Mouse (Mus musculus) monocyte, adult 5-6 weeks (primary cell): Measurements from ENCODE around the gene Ippk. TPM values are rescaled to one million over a fixed set of nuclear protein-coding genes. Genes with fewer than 3 reads are reported as not detected.

Source experiments
- ATAC-seq: fragments of 153-309, 156-312 bp; replicated peaks from 2 replicates; pipeline ENCODE4 v1.8.0; 2017; ENCODE audit warnings: mild to moderate bottlenecking; ENCODE audit not compliant: low TSS enrichment, insufficient number of reproducible peaks, severe bottlenecking, poor library complexity, low FRiP score
- total RNA-seq: library from RNA; stranded (forward); fragments of 200-1000, 200-491, 200-594 nt; gene quantifications from 3 replicates; pipeline ENCODE4 v1.2.3, GENCODE M21; 2017

Gene Ippk
- total RNA-seq, 1 experiment from 2014 or later = 8.4 TPM

DNA sequence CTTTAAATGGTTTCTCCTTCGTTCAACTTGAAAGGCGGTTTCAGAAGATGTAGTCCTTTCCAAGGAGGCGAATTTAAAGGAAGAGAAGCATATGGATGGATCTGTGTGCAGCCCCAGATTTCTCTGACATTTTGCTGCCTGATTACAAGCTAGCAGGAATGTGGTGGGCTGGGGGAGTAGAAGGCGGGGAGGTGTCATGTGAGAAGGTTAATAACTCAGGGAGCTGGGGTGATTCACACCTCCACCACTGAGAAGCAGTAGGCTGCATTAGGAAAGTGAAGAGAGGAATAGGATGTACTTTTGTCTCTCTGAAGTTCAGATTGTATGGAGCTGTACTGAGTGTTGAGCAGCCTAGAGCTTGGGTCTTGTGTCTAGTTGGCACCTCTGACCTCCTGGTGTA, 910 bp downstream of the Ippk start:
- ATAC-seq = no peak

DNA sequence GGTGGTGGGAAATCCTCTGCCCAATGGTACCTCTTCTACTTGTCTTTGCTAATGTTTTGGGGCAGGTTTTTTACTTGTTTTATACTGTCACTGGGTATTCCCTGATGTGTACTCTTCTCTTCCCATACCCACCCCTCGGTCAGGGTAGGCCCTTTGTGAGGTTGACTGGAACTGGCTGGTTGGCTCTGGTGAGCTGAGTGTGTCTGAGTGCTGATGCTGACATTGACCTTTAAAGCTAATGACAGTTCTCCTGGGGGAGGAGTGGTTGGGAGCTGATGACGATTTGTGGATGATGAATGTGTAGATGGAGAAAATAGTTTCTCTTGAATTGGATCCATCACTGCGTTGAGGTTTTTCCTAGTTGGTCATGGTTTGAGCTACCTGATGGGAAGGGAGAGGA, 5.7 kb downstream of the Ippk start:
- no peak for ATAC-seq

DNA sequence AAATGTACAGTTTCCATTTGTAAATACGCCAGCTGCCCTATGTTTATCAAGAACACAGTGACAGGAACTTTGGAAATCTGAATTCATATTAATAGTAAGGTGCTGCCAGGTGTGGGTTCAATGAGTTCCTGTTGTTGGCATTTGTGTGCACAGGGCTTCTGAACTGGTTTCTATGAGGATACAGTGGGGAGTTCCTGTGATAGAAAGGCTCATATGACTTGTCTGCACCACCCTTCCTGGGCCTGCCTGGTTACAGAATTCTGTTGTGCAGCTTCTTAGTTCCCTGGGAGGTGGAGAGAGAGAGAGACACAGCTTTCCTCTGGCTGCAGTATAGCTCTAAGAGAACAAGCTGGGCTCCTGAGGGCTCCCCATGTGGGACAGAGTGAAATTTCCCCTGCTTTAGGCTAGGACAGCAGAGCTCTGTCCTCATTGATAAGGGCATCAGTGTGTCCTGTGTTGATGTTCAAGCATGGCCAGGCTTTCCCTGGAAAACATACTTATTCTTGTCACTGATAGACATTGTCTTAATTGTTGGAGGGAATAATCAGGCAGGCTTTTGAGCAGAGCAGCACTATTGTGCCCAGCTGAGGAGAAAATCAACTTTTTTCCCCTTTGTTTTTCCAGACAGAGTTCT, 7.1 kb downstream of the Ippk start:
- ATAC-seq = no peak

DNA sequence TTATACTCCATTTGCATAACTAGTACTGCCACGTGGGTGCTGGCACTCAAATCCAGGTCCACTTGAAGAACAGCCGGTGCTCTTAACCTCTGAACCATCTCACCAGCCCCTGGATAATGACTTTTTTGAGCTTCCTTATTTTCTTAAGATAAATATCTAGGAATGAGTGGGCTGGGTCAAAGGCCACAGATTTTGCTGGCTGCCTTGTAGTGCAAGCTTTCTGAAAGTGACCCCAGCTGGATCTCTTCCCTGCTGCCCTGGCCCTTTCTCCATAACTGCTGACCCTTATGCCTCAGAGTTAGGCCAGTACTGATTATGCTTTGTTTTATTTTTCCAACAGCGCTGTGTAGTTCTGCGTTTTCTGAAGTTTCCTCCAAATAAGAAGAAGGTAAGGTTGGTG, 9.5 kb downstream of the Ippk start:
- ATAC-seq = no peak

DNA sequence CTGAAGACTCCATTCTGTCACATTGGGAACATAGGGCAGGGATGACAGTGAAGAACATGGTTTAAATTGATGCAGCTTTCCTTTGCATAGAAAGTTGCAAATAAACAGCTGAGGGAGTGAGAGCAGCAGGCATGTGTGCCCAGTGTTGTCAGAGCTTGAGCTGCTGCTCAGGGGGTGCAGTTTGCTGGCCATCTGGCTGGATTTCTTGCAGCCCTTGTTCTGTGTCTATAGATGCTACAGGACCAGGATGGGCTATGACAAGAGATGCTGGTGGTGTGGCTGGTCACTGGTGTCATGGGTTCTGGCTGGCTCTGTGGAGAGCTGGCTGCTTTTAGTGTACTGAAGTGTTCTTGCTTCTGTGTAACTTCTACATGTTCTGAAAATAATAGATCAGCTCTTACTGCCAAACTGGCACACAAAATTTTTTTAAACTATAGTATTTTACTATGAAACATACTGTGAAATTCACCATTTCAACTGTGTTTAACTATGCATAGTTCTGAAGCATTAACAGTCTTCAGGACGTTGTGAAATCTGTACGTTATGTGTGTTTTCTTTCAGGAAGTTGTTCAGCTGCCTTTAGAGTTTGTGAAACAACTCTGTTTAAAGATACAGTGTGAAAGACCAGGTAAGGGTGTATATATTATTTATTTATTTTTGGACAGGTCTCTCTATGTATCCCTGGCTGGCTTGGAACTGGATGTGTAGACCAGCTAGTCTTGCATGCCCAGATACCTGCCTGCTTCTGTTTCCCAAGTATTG, 12.4 kb downstream of the Ippk start:
- no peak for ATAC-seq

DNA sequence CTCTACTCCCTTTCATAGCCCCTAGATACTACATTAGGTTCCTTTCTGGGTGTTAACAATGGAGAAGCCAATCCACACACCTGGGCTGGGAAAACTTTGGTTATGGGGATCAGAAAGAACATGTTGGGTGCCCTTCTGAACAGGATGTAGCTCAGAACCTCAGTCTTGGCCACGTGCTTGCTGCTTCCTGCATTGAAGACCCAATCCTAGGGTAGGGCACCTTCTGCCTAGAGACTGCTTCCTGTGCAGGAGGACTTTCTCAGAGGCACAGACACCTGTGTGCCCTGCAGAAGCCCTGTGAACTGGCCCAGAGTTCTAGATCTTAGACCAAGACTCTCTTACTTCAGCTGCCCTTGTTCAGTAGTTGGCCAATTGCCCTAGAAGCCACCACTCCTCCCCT, 14.7 kb downstream of the Ippk start:
- no peak for ATAC-seq

DNA sequence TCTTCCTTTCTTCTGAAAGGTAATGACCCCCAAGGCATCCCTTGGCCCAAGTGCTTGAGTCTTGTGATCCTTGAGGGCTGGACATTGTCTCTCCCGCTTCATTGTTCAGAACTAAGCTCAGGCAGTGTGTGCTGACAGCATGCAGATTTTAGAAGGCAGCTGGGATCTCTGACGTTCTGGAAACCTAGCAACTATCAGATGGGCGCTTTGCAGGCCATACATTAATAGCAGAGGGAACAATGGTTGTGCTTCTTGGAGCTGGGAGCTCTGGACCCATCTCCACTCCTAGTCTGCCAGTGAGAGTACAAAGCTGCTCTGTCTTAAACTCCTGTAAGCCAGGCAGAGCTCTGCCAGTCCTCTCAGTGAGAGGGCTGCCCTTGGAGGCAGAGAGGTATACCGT, 15.1 kb downstream of the Ippk start:
- ATAC-seq = no peak

DNA sequence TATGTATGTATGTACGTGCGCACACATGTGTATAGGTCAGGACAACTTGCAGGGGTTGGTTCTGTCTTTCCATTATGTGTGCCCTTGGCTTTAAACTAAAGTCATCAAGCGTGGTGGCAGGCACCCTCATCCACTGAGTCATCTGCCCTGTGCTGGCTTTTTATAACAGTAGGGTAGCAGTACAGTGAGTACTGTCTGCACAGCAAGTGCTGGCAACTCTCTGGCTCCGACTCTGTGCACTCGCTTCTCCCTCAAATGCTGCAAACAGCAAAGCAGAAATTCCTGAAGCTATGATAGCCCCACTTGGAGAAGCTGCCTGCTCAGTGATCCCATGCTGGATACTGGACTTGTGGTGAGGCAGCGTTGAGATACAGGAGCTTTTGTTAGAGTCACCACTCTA, 23.4 kb downstream of the Ippk start:
- no peak for ATAC-seq

DNA sequence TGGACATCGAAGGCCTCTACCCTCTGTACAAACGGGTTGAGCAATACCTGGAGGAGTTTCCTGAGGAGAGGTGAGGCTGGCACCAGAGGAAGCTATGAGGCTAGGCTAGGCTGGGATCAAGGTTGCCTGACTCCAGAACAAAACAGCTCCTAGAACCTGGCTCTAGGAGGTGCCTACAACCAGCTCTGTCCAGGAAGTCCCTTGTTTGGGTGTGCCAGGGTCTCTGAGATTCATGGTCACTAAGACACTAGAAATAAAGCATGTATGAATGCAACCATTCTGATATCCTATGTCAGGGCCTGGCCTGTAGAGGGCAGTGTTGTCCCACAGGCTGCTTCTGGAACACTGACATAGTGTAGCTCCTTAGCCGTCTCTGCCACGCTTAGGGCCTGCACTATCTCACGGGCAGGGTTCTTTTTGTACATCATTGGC, 28.3 kb downstream of the Ippk start:
- ATAC-seq = peak; percentile 75

DNA sequence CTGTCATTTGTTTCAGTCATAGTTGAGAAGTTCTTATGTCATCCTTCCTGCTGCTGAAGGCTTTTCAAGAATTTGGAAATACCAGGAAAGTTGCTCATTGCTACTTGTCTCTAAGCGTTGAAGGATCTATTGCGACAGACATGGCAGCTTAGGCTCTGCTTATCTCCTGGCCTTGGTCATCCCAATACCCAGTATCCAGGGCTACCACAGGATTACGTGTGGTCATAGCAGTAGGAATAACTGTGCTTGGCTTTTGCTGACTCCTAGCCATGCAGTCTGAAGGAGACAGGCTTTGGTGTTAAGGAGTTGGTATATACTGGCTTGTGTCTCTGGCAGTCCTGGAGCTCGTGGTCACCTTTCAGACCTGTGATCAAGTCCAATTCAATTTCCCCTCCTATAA, 39.2 kb downstream of the Ippk start:
- no peak for ATAC-seq

DNA sequence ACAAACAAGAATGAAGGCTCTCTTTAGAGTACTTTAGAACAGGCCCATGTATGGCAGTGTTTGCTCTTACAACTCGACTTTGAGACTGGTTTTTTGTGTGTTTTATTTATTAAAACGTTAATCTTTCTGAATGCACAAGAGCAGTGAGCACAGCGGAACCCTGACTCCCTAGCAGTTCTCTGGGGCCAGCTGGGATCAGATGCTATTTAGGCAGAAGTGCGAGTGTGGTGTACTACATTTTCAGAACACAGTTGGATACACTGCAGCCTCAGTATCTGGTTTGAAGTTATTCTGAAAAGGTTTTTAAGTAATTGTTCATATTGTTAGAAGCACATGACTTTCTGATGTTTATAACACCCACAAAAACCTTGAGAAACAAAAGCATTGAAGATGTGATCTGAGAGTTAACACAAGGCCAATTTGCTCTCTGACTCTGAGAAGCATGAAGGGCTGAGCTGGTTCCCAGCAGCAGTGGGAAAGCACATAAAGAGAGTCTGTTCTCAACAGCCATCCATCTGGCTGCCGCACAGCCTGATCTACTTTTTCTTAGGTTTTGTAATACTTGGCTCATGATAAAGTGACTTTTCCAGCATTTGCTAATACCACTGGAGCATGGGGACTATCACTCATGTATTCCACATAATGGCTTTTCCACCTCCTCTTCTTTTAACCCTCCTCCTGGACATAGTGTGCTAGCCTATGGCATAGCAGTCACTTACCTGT, 39.8 kb downstream of the Ippk start:
- ATAC-seq = no peak

DNA sequence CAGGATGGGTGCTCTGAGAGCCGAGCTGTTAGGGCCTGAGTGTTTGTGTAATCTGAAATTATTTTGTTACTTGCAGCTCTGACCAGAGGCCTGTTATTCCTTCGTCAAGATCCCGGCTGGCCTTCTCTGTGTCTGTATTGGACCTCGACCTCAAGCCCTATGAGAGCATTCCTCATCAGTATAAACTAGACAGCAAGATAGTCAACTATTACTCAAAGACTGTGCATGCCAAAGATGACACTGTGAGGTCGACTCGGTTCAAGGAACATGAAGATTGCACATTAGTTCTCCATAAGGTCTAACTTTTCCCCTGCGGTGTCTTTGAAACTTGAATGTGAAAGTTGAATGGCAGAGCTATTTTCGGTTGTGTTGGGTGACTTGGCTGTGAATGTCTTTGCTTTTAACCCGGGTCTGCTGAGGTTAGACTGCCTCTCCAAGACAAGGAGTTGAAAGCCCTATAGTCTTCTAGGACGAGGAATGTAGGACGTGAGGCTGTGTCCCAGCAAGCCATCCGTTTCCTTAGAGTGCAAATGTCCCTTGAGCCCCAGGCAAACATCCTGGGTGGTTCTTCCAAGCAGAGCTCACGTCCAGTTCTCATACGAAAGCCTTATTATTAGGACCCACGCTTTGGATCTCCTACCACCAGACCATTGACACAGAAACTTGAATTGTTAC, 40.5 kb downstream of the Ippk start:
- ATAC-seq = no peak

DNA sequence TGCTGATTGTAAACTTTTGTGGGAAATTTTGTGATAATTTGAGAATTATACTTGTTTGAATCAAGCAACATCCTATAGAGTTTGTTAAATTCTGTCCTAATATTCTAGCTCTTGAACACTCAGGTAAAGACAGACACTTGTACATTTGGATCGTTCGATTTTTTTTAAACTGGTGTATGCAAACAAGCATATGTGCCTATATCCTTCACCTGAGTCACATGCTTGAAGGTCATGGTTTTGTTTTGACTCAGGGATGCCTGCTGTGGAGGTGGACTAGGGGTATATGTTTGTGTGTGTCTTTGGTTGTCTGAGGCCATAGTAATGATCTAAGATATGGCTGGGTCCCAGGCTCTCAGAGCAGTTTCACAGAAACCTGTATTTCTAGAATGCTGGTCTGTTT, 41.9 kb downstream of the Ippk start:
- ATAC-seq = no peak

DNA sequence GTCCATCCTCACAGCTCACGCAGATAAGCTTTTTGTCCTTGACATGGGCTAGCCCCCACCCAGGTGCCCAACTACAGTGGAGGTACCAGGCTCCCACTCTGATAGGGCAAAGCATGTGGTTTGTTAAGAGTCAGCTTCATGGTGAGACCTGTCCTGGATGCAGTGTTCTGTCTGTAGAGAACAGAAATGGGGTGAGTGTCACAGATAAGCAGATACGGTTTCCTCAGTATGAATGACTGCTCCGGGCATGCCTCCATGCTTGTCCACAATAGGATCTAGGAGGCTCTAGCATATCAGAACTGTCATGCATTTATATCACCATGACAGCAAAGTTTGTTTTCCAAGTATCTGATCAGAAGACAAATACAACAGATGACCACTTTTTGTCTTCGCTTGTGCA, 44.8 kb downstream of the Ippk start:
- ATAC-seq = no peak

DNA sequence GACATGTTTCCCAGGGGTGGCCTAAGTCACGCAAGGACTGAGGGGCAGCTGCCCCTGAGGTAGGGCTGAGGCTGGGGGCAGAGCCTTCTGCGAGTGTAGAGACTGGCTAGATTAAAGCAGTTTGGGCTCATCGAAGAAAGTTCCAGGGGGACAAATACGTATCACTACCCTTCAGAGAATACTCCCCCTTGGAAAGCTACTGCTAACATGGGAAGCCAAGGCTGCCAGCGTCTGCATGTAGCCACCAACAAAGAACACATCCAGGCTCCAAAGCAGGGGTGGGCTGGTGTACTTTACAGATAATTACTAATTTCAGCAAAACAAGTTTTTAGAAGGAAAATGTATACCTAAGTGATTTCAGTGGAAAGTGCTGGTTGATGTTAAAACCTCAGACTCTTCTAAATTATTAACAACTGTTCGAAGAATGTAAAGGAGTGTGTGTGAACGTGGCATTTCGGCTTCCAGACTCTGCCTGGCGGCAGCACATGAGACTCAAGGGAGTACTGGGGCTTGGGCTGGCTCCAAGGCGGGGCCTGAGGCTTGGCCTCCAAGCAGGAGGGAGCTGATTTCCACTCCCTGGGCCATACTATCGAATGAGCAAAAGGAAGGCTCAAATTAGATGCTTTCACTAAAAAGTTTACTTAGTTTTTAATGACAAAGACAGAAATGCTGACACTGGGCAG, 45.5 kb downstream of the Ippk start:
- ATAC-seq = no peak

DNA sequence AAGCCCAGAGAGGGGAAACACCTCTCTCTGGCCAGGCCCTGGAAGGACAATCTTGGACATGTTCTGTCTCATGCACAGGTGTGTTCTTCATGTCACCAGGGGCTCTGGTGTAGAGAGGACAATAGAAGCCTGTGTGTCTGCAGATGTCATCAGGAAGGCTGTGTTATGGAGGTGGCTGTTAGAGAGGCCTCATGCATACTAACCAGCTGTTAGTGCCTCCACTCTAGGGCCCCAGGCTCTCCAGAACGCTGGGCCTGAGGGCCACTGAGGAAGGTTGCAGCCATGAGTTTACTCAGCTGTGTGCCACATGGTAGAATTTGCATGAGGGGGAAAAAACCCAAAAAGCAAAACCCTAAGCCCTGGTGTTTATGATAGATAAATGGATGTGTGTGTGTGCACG, 46.5 kb downstream of the Ippk start:
- ATAC-seq = no peak

DNA sequence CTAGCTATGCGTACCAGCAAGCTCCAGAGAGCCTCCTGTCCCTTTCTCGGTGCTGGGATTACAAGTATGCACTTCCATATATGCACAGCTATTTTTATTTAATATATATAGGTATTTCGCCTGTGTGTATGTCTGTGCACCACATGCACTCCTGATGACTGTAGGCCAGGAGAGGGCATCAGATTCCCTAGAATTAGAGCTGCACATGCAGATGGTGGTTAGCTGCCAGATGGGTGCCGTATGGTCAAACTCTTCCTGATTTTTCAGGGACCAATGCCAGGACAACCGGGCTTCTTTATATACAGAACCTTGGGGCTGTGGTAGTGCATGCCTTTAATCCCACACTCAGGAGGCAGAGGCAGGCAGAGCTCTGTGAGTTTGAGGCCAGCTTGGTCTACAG, 48.0 kb downstream of the Ippk start:
- ATAC-seq = no peak

DNA sequence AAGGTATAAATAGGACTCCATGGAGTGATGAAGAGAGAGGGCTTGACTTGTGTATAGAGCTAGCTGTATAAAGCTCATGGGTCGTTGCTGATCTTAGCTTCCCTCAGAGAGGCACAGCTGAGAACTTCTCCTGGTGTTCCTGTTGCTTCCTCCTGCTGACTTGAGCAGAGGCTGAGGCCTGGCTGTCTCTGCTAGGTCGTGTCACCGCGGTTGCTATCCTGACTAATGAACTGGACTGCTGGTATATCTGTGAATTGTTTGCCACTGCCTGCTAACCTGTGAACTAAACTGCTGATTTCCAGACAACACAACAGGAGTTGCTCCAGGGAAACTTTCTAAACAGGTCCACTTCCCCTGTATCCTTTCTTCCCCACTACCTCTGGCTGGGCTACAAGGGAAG, 49.3 kb downstream of the Ippk start:
- no peak for ATAC-seq

DNA sequence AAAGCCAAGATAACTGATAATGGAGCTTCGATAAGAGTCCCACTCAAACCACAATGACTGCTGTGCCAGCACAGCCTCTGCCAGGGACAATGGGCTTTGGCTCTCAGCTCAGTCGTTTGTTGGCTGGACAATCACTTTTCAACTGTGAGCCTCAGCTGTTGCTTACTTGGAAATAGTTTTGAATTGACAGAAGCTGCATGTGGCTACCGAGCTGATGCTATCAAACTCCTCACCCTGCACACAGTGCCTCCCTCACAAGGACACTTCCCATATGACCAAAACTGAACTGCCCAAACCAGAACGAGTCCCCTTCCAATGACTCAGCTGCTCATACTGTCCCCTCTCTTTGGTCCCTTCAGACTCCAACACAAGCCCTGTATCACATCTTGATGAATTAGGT, 49.8 kb downstream of the Ippk start:
- no peak for ATAC-seq
